Mouse (Mus musculus): Measurements from ENCODE around the gene Abca6. TPM values are rescaled to one million over a fixed set of nuclear protein-coding genes. Genes with fewer than 3 reads are reported as not detected.

Abca6 gene
- total RNA-seq (2021) (1 to 10 TPM; 4.0 to 6.5 TPM), polyA plus RNA-seq (2012; rRNA removed) (1.5 and 4.5 TPM in 2 replicates)
- long read RNA-seq, full-length matches to known transcripts = 1 of 1 reads
- long read RNA-seq, partial matches to known transcripts = 0 of 1 reads
- long read RNA-seq, other reads (novel, unspliced or antisense) = 0 of 1 reads

GRCm38 (mm10) chr11:110251534-110251933 lies at the start of gene Abca6:
Gene Abca6 (minus strand): TSS chr11:110251776.
- H3K4me3 ChIP-seq = peak within 1 kb of the TSS; percentile 35
- H3K4me1 ChIP-seq (ENCODE audit: control insufficient read depth, insufficient read depth, low read length) = no peaks in the 10 kb centered on the region
- peak within 1 kb of the TSS; percentile 62; the same call in 1 of the 2 replicates for H3K9ac ChIP-seq (ENCODE audit: low read depth, low read length)
- intact Hi-C loops (cut with DNase I) = loop anchor here (5.0 kb wide), 1 partner anchor 84 kb away; the partner anchor contains the start of gene Abca9
- H3K79me2 ChIP-seq (replicated peaks; ENCODE audit: control insufficient read depth, insufficient read depth, low read length) = no peaks in the 10 kb centered on the region
- 17% methylated on average over 8 of the region's 8 CpGs for WGBS
- peak within 1 kb of the TSS; percentile 64 for H3K27ac ChIP-seq
- DNase-seq = peak; percentile 59 to 68
- H3K36me3 ChIP-seq (ENCODE audit: control insufficient read depth, insufficient read depth, low read length) = no peaks in the 10 kb centered on the region
- TF ChIP-seq EP300 (IDR thresholded peaks at IDR 0.05; ENCODE audit: insufficient read depth, low read depth, low read length) = no peak
- TF ChIP-seq CTCF (IDR thresholded peaks at IDR 0.05) = no peak
- peak; percentile 80 for TF ChIP-seq POLR2A (IDR thresholded peaks at IDR 0.05; ENCODE audit: insufficient read depth, low read depth, low read length)
- H3K27me3 ChIP-seq (ENCODE audit: control insufficient read depth, insufficient read depth, low read length) = no peaks in the 10 kb centered on the region

- H3K4me1 ChIP-seq (ENCODE audit: control insufficient read depth, insufficient read depth, low read length) = no peaks in the 10 kb centered on the region
- 89% methylated on average over 13 of the region's 13 CpGs for WGBS
- no peak for TF ChIP-seq CTCF (IDR thresholded peaks at IDR 0.05)
- no peak for TF ChIP-seq POLR2A (IDR thresholded peaks at IDR 0.05; ENCODE audit: insufficient read depth, low read depth, low read length)
- TF ChIP-seq EP300 (IDR thresholded peaks at IDR 0.05; ENCODE audit: insufficient read depth, low read depth, low read length) = no peak
- no peak overlapping the region for H3K9ac ChIP-seq (ENCODE audit: low read depth, low read length)
- no peaks in the 10 kb centered on the region for H3K27me3 ChIP-seq (ENCODE audit: control insufficient read depth, insufficient read depth, low read length)
- H3K79me2 ChIP-seq (replicated peaks; ENCODE audit: control insufficient read depth, insufficient read depth, low read length) = no peaks in the 10 kb centered on the region
- no peak overlapping the region for H3K4me3 ChIP-seq
- H3K27ac ChIP-seq = no peak overlapping the region
- no peaks in the 10 kb centered on the region for H3K36me3 ChIP-seq (ENCODE audit: control insufficient read depth, insufficient read depth, low read length)
- no peak for DNase-seq
- intact Hi-C loops (cut with DNase I) = no loop called here
Observed at GRCm38 (mm10) chr11:110297917-110298533, 46.4 kb upstream of the Abca6 start.

- DNase-seq = no peak
- H3K4me3 ChIP-seq = no peak overlapping the region
- no peak overlapping the region for H3K9ac ChIP-seq (ENCODE audit: low read depth, low read length)
- no peaks in the 10 kb centered on the region for H3K36me3 ChIP-seq (ENCODE audit: control insufficient read depth, insufficient read depth, low read length)
- TF ChIP-seq EP300 (IDR thresholded peaks at IDR 0.05; ENCODE audit: insufficient read depth, low read depth, low read length) = no peak
- no peak for TF ChIP-seq POLR2A (IDR thresholded peaks at IDR 0.05; ENCODE audit: insufficient read depth, low read depth, low read length)
- no peak for TF ChIP-seq CTCF (IDR thresholded peaks at IDR 0.05)
- H3K4me1 ChIP-seq (ENCODE audit: control insufficient read depth, insufficient read depth, low read length) = no peaks in the 10 kb centered on the region
- H3K79me2 ChIP-seq (replicated peaks; ENCODE audit: control insufficient read depth, insufficient read depth, low read length) = no peaks in the 10 kb centered on the region
- 77% methylated on average over 2 of the region's 2 CpGs for WGBS
- no peak overlapping the region for H3K27ac ChIP-seq
- intact Hi-C loops (cut with DNase I) = no loop called here
- H3K27me3 ChIP-seq (ENCODE audit: control insufficient read depth, insufficient read depth, low read length) = no peaks in the 10 kb centered on the region
Observed at GRCm38 (mm10) chr11:110290586-110290985, 39.0 kb upstream of the Abca6 start.

GRCm38 (mm10) chr11:110288423-110288822 lies 36.8 kb upstream of the Abca6 start:
- 91% methylated on average over 3 of the region's 3 CpGs for WGBS
- no peak for TF ChIP-seq EP300 (IDR thresholded peaks at IDR 0.05; ENCODE audit: insufficient read depth, low read depth, low read length)
- no peak for TF ChIP-seq POLR2A (IDR thresholded peaks at IDR 0.05; ENCODE audit: insufficient read depth, low read depth, low read length)
- 0 out of 2 replicates have a peak, but pooled peaks have one; percentile 19 for TF ChIP-seq CTCF (IDR thresholded peaks at IDR 0.05)
- intact Hi-C loops (cut with DNase I) = no loop called here

GRCm38 (mm10) chr11:110287694-110288093 lies 36.1 kb upstream of the Abca6 start:
- no peak for TF ChIP-seq CTCF (IDR thresholded peaks at IDR 0.05)
- intact Hi-C loops (cut with DNase I) = no loop called here
- DNase-seq = no peak

More at GRCm38 (mm10) chr11:110288423-110288822, 36.8 kb upstream of the Abca6 start:
- Histone ChIP-seq H3K4me1 (ENCODE audit: control insufficient read depth, insufficient read depth, low read length) (no peaks in the 10 kb centered on the region), H3K27me3 (ENCODE audit: control insufficient read depth, insufficient read depth, low read length) (no peaks in the 10 kb centered on the region), H3K79me2 (replicated peaks; ENCODE audit: control insufficient read depth, insufficient read depth, low read length) (no peaks in the 10 kb centered on the region), H3K4me3 (no peak overlapping the region), H3K36me3 (ENCODE audit: control insufficient read depth, insufficient read depth, low read length) (no peaks in the 10 kb centered on the region), H3K9ac (ENCODE audit: low read depth, low read length) (no peak overlapping the region), H3K27ac (no peak overlapping the region)
- no peak for DNase-seq

GRCm38 (mm10) chr11:110286331-110286730 lies 34.8 kb upstream of the Abca6 start:
- no peaks in the 10 kb centered on the region for H3K36me3 ChIP-seq (ENCODE audit: control insufficient read depth, insufficient read depth, low read length)
- no peak overlapping the region for H3K27ac ChIP-seq
- no peaks in the 10 kb centered on the region for H3K27me3 ChIP-seq (ENCODE audit: control insufficient read depth, insufficient read depth, low read length)
- no peak for TF ChIP-seq CTCF (IDR thresholded peaks at IDR 0.05)
- no peak for TF ChIP-seq POLR2A (IDR thresholded peaks at IDR 0.05; ENCODE audit: insufficient read depth, low read depth, low read length)
- TF ChIP-seq EP300 (IDR thresholded peaks at IDR 0.05; ENCODE audit: insufficient read depth, low read depth, low read length) = no peak
- no peak overlapping the region for H3K4me3 ChIP-seq
- H3K4me1 ChIP-seq (ENCODE audit: control insufficient read depth, insufficient read depth, low read length) = no peaks in the 10 kb centered on the region
- 91% methylated on average over 3 of the region's 3 CpGs for WGBS
- intact Hi-C loops (cut with DNase I) = no loop called here
- DNase-seq = no peak
- H3K9ac ChIP-seq (ENCODE audit: low read depth, low read length) = no peak overlapping the region
- no peaks in the 10 kb centered on the region for H3K79me2 ChIP-seq (replicated peaks; ENCODE audit: control insufficient read depth, insufficient read depth, low read length)

More at GRCm38 (mm10) chr11:110287694-110288093, 36.1 kb upstream of the Abca6 start:
- Histone ChIP-seq H3K79me2 (replicated peaks; ENCODE audit: control insufficient read depth, insufficient read depth, low read length) (no peaks in the 10 kb centered on the region), H3K27me3 (ENCODE audit: control insufficient read depth, insufficient read depth, low read length) (no peaks in the 10 kb centered on the region), H3K4me3 (no peak overlapping the region), H3K9ac (ENCODE audit: low read depth, low read length) (no peak overlapping the region), H3K36me3 (ENCODE audit: control insufficient read depth, insufficient read depth, low read length) (no peaks in the 10 kb centered on the region), H3K4me1 (ENCODE audit: control insufficient read depth, insufficient read depth, low read length) (no peaks in the 10 kb centered on the region), H3K27ac (no peak overlapping the region)
- 34% methylated on average over 9 of the region's 9 CpGs for WGBS

Measured in heart, adult 2 months (tissue).